12 mouse cellular contexts compared by ENCODE assay signal in the genomic region with DNA sequence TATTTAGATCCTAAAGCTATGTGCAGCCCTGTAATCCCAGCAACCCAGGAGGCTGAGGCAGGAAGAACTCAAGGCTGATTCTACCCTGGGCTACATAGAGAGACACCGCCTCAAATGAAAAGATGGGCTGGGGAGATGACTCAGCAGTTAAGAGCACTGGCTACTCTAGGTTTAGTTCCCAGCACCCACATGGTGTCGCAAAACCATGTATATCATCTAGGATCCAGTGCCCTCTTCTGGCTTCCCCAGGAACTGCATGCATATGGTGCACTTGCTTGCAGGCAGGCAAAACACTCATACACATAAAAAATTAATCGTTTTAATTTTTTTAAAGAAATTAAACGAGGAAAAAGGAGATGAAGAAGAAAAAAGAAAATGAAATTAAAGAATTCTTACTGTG. TPM values are rescaled to one million over a fixed set of nuclear protein-coding genes. Genes with fewer than 3 reads are reported as not detected.
DNase-seq lines count a peak whose midpoint lies in the region; ATAC-seq lines count a peak whose summit lies in the region.
"Had no signal": no experiment of that assay in that cellular context is flagged by ENCODE, and none has a peak within 500 bp of the region (broad histone marks: within the 10 kb centered on the region; RNA-seq: fewer than 3 reads in every experiment).

No protein-coding gene starts in this region.

- DNase-seq in CD4-positive, CD25-positive, alpha-beta regulatory T cell, adult 2 months (ENCODE audit: low read depth, low spot score), result peak; percentile 40
- DNase-seq in liver (peak; percentile 20), R1 (ENCODE audit: low read depth, low spot score) (peak; percentile 98)
- DNase-seq in liver, embryonic 11.5 days (ENCODE audit: low spot score), result no peak
- peak; percentile 53 for DNase-seq in splenic B cell, adult 2 months (ENCODE audit: low read depth, low spot score)
- no peak for DNase-seq in cerebellum, adult 18-20 months
- DNase-seq in T-cell, adult 2 months (ENCODE audit: low spot score), result no peak
- DNase-seq: heart, postnatal 10 days had no signal

- H3K4me1 ChIP-seq in liver, embryonic 11.5 days (replicated peaks; ENCODE audit: control insufficient read depth, insufficient read depth, low read length), result no peaks in the 10 kb centered on the region
- H3K4me1 ChIP-seq: liver, embryonic 15.5 days had no signal

- no peak for ATAC-seq in CD4-positive, CD25-positive, alpha-beta regulatory T cell, adult 4 months
- no peak for ATAC-seq in liver, embryonic 11.5 days (replicated peaks; ENCODE audit: low FRiP score)

- no peak overlapping the region for H3K4me2 ChIP-seq in liver, embryonic 11.5 days
- H3K4me2 ChIP-seq: liver, embryonic 15.5 days had no signal

- H3K9ac ChIP-seq in liver, embryonic 11.5 days (ENCODE audit: low read depth, low read length), result no peak overlapping the region
- H3K9ac ChIP-seq: liver, embryonic 15.5 days had no signal

- no peak overlapping the region for H3K27ac ChIP-seq in liver, embryonic 11.5 days (ENCODE audit: low read depth, low read length)
- H3K27ac ChIP-seq: embryonic facial prominence, embryonic 10.5 days; liver, embryonic 15.5 days had no signal

- no peaks in the 10 kb centered on the region for H3K36me3 ChIP-seq in liver, embryonic 11.5 days (ENCODE audit: control insufficient read depth, insufficient read depth, low read length)
- no peaks in the 10 kb centered on the region for H3K36me3 ChIP-seq in splenic B cell, adult 2 months (ENCODE audit: control insufficient read depth, insufficient read depth, low read length, poor library complexity, severe bottlenecking)
- H3K36me3 ChIP-seq: embryonic facial prominence, embryonic 10.5 days; liver, embryonic 15.5 days had no signal

- no peaks in the 10 kb centered on the region for H3K9me3 ChIP-seq in liver, embryonic 11.5 days (ENCODE audit: control insufficient read depth, low read length)
- H3K9me3 ChIP-seq: liver, embryonic 15.5 days had no signal

- 82% methylated on average over 4 of the region's 4 CpGs for WGBS in liver, embryonic 11.5 days

- no peak overlapping the region for H3K4me3 ChIP-seq in liver, embryonic 11.5 days (ENCODE audit: low read depth, low read length)
- H3K4me3 ChIP-seq: embryonic facial prominence, embryonic 10.5 days; liver, embryonic 15.5 days; myocyte had no signal

- H3K27me3 ChIP-seq in liver, embryonic 11.5 days (replicated peaks; ENCODE audit: control insufficient read depth, insufficient read depth, low read length), result no peaks in the 10 kb centered on the region
- H3K27me3 ChIP-seq in splenic B cell, adult 2 months (ENCODE audit: control insufficient read depth, insufficient read depth, low read length, poor library complexity, severe bottlenecking), result no peaks in the 10 kb centered on the region
- H3K27me3 ChIP-seq: liver, embryonic 15.5 days had no signal

RNA-seq across cellular contexts. Expression of gene Skap2, which starts 23.7 kb away (rescaled TPM):
- 10 to 100 TPM; 18.8 to 22.7 TPM for polyA plus RNA-seq in CD4-positive, CD25-positive, alpha-beta regulatory T cell, adult 4 months (2017; shearing (Covaris generic))
- 33.9 and 35.5 TPM in 2 replicates for polyA plus RNA-seq in liver, embryonic 11.5 days (2014; fragmentation: Nextera tagmentation; extraction: Ambion mirVana)

Comparison
In these comparisons a context has a peak if more than half of its experiments do, and no peak if none do; other contexts are left out.
1. DNase-seq: peak in CD4-positive, CD25-positive, alpha-beta regulatory T cell, adult 2 months (single experiment), liver (single experiment), R1 (single experiment) and splenic B cell, adult 2 months (single experiment); none in liver, embryonic 11.5 days (single experiment), cerebellum, adult 18-20 months (0 of 2) and T-cell, adult 2 months (single experiment).